Mouse (Mus musculus): ENCODE data around the gene H3f3b. TPM values are rescaled to one million over a fixed set of nuclear protein-coding genes. Genes with fewer than 3 reads are reported as not detected.
A peak's percentile ranks its signal among the peaks of the same experiment; 100 is the strongest.

Gene H3f3b
- polyA plus RNA-seq, 1 experiment from 2014 or later, result 2,051 TPM

GRCm38 (mm10) chr11:115982472-115982871 lies 45.3 kb downstream of the H3f3b start:
- Histone ChIP-seq H3K9ac (ENCODE audit: low read depth, low read length) (no peak overlapping the region), H3K4me3 (ENCODE audit: low read depth, low read length) (no peak overlapping the region), H3K9me3 (replicated peaks; ENCODE audit: control insufficient read depth, low read length, poor library complexity, severe bottlenecking) (no peaks in the 10 kb centered on the region; the same call in 1 of the 2 replicates), H3K27me3 (ENCODE audit: control insufficient read depth, insufficient read depth, low read depth, low read length) (no peaks in the 10 kb centered on the region; the same call in 1 of the 2 replicates), H3K27ac (ENCODE audit: low read length) (no peak overlapping the region), H3K36me3 (ENCODE audit: control insufficient read depth, insufficient read depth, low read length) (no peaks in the 10 kb centered on the region), H3K4me1 (ENCODE audit: control insufficient read depth, insufficient read depth, low read length) (no peaks in the 10 kb centered on the region), H3K4me2 (ENCODE audit: low read length) (no peak overlapping the region)
- ATAC-seq, result no peak
- 90% methylated on average over 15 of the region's 15 CpGs for WGBS

- 29% methylated on average over 12 of the region's 12 CpGs for WGBS
- H3K27me3 ChIP-seq (ENCODE audit: control insufficient read depth, insufficient read depth, low read depth, low read length), result peaks cover 29% of the 10 kb centered on the region
- no peak overlapping the region for H3K27ac ChIP-seq (ENCODE audit: low read length)
- H3K4me3 ChIP-seq (ENCODE audit: low read depth, low read length), result no peak overlapping the region
- no peaks in the 10 kb centered on the region for H3K36me3 ChIP-seq (ENCODE audit: control insufficient read depth, insufficient read depth, low read length)
- H3K4me2 ChIP-seq (ENCODE audit: low read length), result no peak overlapping the region
- no peak overlapping the region for H3K9ac ChIP-seq (ENCODE audit: low read depth, low read length)
- no peak for ATAC-seq
- no peaks in the 10 kb centered on the region for H3K4me1 ChIP-seq (ENCODE audit: control insufficient read depth, insufficient read depth, low read length)
- H3K9me3 ChIP-seq (replicated peaks; ENCODE audit: control insufficient read depth, low read length, poor library complexity, severe bottlenecking), result no peaks in the 10 kb centered on the region
Measured at GRCm38 (mm10) chr11:115975544-115975943, 52.2 kb downstream of the H3f3b start.

GRCm38 (mm10) chr11:115975083-115975420 lies 52.7 kb downstream of the H3f3b start:
- Histone ChIP-seq H3K4me1 (ENCODE audit: control insufficient read depth, insufficient read depth, low read length) (no peaks in the 10 kb centered on the region), H3K4me3 (ENCODE audit: low read depth, low read length) (peak overlapping the region; percentile 39), H3K27me3 (ENCODE audit: control insufficient read depth, insufficient read depth, low read depth, low read length) (peaks cover 29% of the 10 kb centered on the region), H3K27ac (ENCODE audit: low read length) (no peak overlapping the region), H3K4me2 (ENCODE audit: low read length) (peak overlapping the region; percentile 58), H3K9me3 (replicated peaks; ENCODE audit: control insufficient read depth, low read length, poor library complexity, severe bottlenecking) (no peaks in the 10 kb centered on the region), H3K36me3 (ENCODE audit: control insufficient read depth, insufficient read depth, low read length) (no peaks in the 10 kb centered on the region), H3K9ac (ENCODE audit: low read depth, low read length) (peak overlapping the region; percentile 13; the same call in 1 of the 2 replicates)
- WGBS, result 3% methylated on average over 18 of the region's 18 CpGs
- ATAC-seq, result no peak

GRCm38 (mm10) chr11:115974309-115975082 lies 53.3 kb downstream of the H3f3b start, which contains the start of gene Itgb4:
Itgb4 (plus strand) TSS chr11:115974709.
- Histone ChIP-seq H3K36me3 (ENCODE audit: control insufficient read depth, insufficient read depth, low read length) (no peaks in the 10 kb centered on the region), H3K4me1 (ENCODE audit: control insufficient read depth, insufficient read depth, low read length) (no peaks in the 10 kb centered on the region), H3K27ac (ENCODE audit: low read length) (no peak within 1 kb of the TSS), H3K4me3 (ENCODE audit: low read depth, low read length) (peak within 1 kb of the TSS; percentile 39), H3K4me2 (ENCODE audit: low read length) (peak within 1 kb of the TSS; percentile 58), H3K9me3 (replicated peaks; ENCODE audit: control insufficient read depth, low read length, poor library complexity, severe bottlenecking) (no peaks in the 10 kb centered on the region), H3K27me3 (ENCODE audit: control insufficient read depth, insufficient read depth, low read depth, low read length) (peaks cover 29% of the 10 kb centered on the region), H3K9ac (ENCODE audit: low read depth, low read length) (peak within 1 kb of the TSS; percentile 13; the same call in 1 of the 2 replicates)
- ATAC-seq, result no peak
- WGBS, result 9% methylated on average over 54 of the region's 58 CpGs

Other genes starting within 250 kb of the H3f3b start
- gene Caskin2, start 214.3 kb downstream of the H3f3b start, polyA plus RNA-seq (2015; fragmentation: Nextera tagmentation; extraction: Ambion mirVana), result 7.6 and 8.9 TPM in 2 replicates
- 23.7 and 24.2 TPM in 2 replicates for gene Tsen54, start 213.2 kb downstream of the H3f3b start, polyA plus RNA-seq (2015; fragmentation: Nextera tagmentation; extraction: Ambion mirVana)
- gene Llgl2, start 203.9 kb downstream of the H3f3b start, polyA plus RNA-seq (2015; fragmentation: Nextera tagmentation; extraction: Ambion mirVana), result 0.82 and 1.0 TPM in 2 replicates
- 0.09 TPM in 1 of 2 replicates, not detected in the other for gene Myo15b, start 169.6 kb downstream of the H3f3b start, polyA plus RNA-seq (2015; fragmentation: Nextera tagmentation; extraction: Ambion mirVana)
- gene Smim5, start 128.0 kb downstream of the H3f3b start, polyA plus RNA-seq (2015; fragmentation: Nextera tagmentation; extraction: Ambion mirVana), result 1.4 and 1.5 TPM in 2 replicates
- gene Smim6, start 115.9 kb downstream of the H3f3b start, polyA plus RNA-seq (2015; fragmentation: Nextera tagmentation; extraction: Ambion mirVana), result 0.44 and 0.87 TPM in 2 replicates
- 49.0 and 51.5 TPM in 2 replicates for gene Sap30bp, start 94.7 kb downstream of the H3f3b start, polyA plus RNA-seq (2015; fragmentation: Nextera tagmentation; extraction: Ambion mirVana)
- gene Recql5, start 94.5 kb downstream of the H3f3b start, polyA plus RNA-seq (2015; fragmentation: Nextera tagmentation; extraction: Ambion mirVana), result 24.3 and 25.2 TPM in 2 replicates
- 0.57 and 0.64 TPM in 2 replicates for gene Itgb4, start 53.3 kb downstream of the H3f3b start, polyA plus RNA-seq (2015; fragmentation: Nextera tagmentation; extraction: Ambion mirVana)
- gene Galk1, start 15.2 kb downstream of the H3f3b start, polyA plus RNA-seq (2015; fragmentation: Nextera tagmentation; extraction: Ambion mirVana), result 57.2 and 64.1 TPM in 2 replicates
- gene Unk, start 2.4 kb upstream of the H3f3b start, polyA plus RNA-seq (2015; fragmentation: Nextera tagmentation; extraction: Ambion mirVana), result 36.4 and 36.6 TPM in 2 replicates
- gene Unc13d, start 50.0 kb upstream of the H3f3b start, polyA plus RNA-seq (2015; fragmentation: Nextera tagmentation; extraction: Ambion mirVana), result 0.78 and 0.93 TPM in 2 replicates
- gene Wbp2, start 59.0 kb upstream of the H3f3b start, polyA plus RNA-seq (2015; fragmentation: Nextera tagmentation; extraction: Ambion mirVana), result 159 and 206 TPM in 2 replicates
- 9.5 and 12.7 TPM in 2 replicates for gene Trim47, start 99.2 kb upstream of the H3f3b start, polyA plus RNA-seq (2015; fragmentation: Nextera tagmentation; extraction: Ambion mirVana)
- 2.2 and 2.3 TPM in 2 replicates for gene Trim65, start 103.2 kb upstream of the H3f3b start, polyA plus RNA-seq (2015; fragmentation: Nextera tagmentation; extraction: Ambion mirVana)
- gene Mrpl38, start 110.9 kb upstream of the H3f3b start, polyA plus RNA-seq (2015; fragmentation: Nextera tagmentation; extraction: Ambion mirVana), result 80.3 and 84.6 TPM in 2 replicates
- gene Fbf1, start 140.2 kb upstream of the H3f3b start, polyA plus RNA-seq (2015; fragmentation: Nextera tagmentation; extraction: Ambion mirVana), result 69.4 and 77.1 TPM in 2 replicates
- 82.0 and 82.5 TPM in 2 replicates for gene Ten1, start 170.9 kb upstream of the H3f3b start, polyA plus RNA-seq (2015; fragmentation: Nextera tagmentation; extraction: Ambion mirVana)
- gene Acox1, start 171.1 kb upstream of the H3f3b start, polyA plus RNA-seq (2015; fragmentation: Nextera tagmentation; extraction: Ambion mirVana), result 64.0 and 71.5 TPM in 2 replicates
- 0.88 and 1.3 TPM in 2 replicates for gene Evpl, start 210.1 kb upstream of the H3f3b start, polyA plus RNA-seq (2015; fragmentation: Nextera tagmentation; extraction: Ambion mirVana)
- gene Srp68, start 246.3 kb upstream of the H3f3b start, polyA plus RNA-seq (2015; fragmentation: Nextera tagmentation; extraction: Ambion mirVana), result 58.2 and 59.2 TPM in 2 replicates

Measured in midbrain, embryonic 16.5 days (tissue).